Mouse (Mus musculus): ENCODE results near the gene Ubr4.

DNA sequence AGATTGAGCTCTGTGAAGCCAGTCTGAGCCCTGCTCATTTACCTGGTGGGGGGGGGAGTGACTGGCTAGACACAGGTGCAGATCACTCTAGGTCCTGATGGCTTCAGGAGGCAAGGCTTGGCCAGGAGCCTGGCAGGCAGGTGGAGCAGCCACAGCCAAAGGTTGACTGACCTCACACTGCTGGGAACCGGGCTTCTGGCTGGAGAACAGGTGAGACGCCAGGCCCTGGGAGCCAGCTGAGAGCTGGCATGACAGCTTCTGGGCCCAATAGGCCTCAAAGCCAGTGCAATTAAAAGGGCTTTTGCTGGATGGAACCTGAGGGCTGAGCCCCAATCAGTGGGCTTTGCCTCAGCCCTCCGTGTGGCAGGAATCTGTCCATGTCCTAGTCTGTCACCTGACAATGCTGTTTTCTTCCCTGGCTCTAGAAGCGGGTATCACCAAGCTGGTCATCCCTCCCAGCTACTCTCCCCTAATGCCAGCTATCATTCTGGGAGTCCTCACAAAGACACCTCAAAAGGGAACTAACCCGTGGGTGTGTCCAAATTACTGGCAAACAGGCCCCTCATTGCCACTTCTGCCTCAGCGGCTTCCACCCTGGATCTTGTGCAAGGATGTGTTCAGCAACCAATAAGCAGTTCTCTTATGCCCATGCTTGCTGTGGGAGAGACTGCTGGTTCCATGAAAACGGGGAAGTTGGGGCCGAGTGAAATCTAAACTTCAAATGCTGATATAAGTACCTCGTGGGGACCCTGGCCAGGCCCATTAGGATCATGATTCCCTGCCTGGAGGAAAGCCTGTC lies 141.0 kb downstream of the Ubr4 start:
- no peak for TF ChIP-seq POLR2A (IDR thresholded peaks at IDR 0.05; ENCODE audit: extremely low read depth, insufficient read depth, low read length)
- no peak for TF ChIP-seq CTCF (IDR thresholded peaks at IDR 0.05; ENCODE audit: extremely low read depth, insufficient read depth, low read length)

Data from cortical plate, adult 2 months (tissue).